Mouse (Mus musculus) G1E (cell line): ENCODE data around the gene Plg.

ENCODE experiments used
- CTCF ChIP-seq: IDR thresholded peaks from 2 replicates; pipeline ENCODE4 v1.5.1; 2012; ENCODE audit warnings: low read depth, low read length, inconsistent platforms, mixed read lengths
- POLR2AphosphoS5 ChIP-seq: IDR thresholded peaks from 2 replicates; pipeline ENCODE4 v1.6.1; 2012; ENCODE audit warnings: low read depth, low read length, inconsistent platforms; ENCODE audit not compliant: insufficient replicate concordance

DNA sequence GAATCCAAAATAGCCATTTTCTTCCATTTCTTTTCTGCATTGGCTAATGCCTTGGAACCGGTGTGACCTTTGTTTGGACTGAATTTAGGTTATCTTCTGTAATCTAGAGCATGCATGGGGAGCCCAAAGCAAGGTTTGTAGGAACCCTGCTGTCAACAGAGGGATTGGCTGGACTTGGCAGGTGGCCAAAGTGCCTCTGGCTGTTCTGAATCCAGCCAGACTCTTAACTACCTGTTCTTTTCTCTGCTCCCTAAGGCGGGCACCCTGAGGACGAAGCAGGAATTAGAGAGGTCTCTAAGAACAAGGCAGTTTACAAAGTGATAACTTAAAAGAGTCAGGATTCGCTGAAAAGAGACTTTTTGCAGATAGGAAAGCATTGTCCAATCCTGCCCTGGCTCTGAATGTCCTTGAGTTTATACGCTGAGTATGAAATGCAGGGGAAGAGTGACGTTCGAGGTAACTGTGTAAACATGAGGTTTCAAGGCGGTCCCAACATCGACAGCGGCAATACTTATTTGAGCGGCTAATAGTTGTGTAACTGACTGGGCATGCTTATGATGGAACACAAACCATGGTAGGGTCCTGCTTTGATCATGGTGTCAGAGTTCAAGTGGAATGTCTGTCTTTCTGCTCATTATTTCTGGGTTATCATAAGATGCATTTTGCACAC, 74.6 kb downstream of the Plg start:
- TF ChIP-seq CTCF (no peak), POLR2AphosphoS5 (no peak)
